Mouse (Mus musculus): ENCODE results near the gene Trp63. TPM values are rescaled to one million over a fixed set of nuclear protein-coding genes. Genes with fewer than 3 reads are reported as not detected.

Trp63 gene
- 0.48 and 0.59 TPM in 2 replicates for polyA plus RNA-seq (2021; fragmentation: Nextera tagmentation)
- long read RNA-seq, experiment 1: 0 reads
- long read RNA-seq, experiment 2, partial matches to known transcripts: 1 of 4 reads
- long read RNA-seq, experiment 2, other reads (novel, unspliced or antisense): 3 of 4 reads

DNA sequence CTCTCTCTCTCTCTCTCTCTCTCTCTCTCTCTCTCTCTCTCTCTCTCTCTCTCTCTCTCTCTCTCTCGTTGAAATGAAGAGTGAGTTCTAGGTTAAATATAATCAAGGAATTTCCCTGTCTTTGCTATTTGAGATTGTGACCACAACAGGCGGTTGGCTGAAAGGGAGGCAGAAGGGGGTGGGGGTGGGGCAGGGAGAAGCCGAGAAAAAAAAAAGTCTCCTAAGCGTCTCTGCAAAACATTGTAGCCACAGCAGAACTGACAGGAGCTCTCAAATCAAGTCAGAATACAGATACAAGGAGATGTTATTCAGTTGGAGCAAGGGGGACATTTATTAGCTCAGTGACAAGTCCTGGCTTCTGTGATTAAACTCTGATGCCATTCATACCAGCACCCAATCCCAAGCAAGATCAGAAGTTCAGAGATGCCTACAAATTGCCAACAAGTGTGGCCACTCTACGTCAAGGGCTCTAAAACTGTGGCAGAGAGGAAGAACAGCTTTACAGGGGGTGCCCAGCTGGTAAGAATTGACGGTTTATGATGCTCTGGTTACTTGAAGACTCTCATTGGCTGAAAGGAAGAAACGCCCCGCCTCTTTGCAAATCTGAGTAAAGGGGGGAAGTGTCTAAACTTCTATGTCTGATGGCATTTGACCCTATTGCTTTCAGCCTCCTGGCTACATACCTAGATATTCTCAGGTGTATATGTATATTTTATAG lies at the start of gene Trp63:
TSS of gene Trp63 (plus strand) at position 233 of the 718 bp plus-strand sequence.

Measured in layer of hippocampus, adult 6 months (tissue).